Mouse (Mus musculus) heart, adult 9 months (tissue): ENCODE data around the gene Furin.

Experiments used
- DNase-seq, 2 experiments: peaks; one replicate each; pipeline ENCODE4 v3.0.0; 2022; ENCODE audit warnings: low spot score in 2 of 2

Gene Furin

DNA sequence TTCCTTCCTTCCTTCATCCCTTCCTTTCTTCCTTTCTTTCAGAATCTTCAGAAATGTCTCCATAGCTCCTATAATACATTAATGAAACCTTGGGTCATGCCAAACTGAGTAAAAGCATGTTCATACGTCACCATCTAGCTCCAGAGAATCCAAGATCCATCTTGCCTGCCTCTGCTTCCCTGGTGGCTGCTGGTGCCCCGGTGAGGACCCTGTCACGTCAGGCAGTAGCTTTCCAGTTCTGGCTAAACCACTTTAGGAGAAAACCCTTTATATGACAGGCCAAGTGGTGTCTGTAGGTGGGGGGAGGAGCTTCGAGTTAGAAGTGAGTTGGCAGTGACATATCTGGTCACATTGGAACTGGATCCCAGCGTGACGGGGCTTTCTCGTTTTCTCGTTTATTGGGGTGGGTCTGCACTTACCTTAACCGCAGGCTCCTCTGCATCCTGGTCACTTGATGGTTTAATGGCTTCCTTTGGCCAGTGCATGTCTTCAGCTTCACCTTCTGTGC lies at the start of gene Furin:
Furin (minus strand) TSS at position 249 of the 508 bp plus-strand sequence.
- DNase-seq = no peak

DNA sequence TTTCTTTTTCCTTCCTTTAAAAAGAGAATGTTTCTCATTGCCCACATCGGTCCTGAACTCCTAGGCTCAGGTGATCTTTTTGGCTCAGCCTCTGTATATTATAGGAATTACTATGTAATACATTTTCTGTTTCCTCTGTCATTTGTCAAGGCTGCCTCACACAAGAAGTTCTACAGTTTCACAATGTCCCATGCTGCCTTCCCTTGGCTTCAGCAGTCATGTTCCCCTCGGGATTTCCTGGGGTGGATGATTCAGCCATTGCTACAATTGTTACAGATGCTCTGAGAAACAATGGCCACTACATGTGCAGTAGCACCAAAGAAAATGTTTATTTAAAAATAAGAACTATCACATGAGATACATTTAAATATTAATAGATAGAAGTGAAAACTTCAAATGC lies 49.5 kb upstream of the Furin start:
- peak; percentile 45 to 48 for DNase-seq

GRCm38 (mm10) chr7:80453997-80454396 lies 48.8 kb upstream of the Furin start:
- DNase-seq = no peak

GRCm38 (mm10) chr7:80453121-80453520 lies 47.9 kb upstream of the Furin start:
- no peak for DNase-seq

DNA sequence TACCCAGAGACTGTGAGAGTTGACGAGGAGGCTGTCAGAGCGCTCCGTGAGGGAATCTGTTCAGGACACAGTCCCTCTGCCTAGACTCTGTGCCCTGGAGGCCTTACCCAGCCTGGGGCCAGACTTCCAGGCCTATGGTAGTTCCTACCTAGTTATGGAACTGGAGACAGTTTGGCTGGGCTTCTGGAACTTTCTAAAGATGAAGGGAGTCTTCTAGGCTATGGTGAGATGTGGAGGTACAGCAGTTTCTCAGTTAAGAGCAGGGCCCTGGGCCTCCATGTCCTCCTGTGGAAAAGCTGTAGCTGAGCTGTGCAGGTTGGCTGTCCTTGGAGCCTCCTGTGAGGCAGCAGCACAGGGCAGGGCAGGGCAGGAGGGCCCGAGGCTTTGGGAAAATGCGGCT lies 47.0 kb upstream of the Furin start:
- DNase-seq = no peak

DNA sequence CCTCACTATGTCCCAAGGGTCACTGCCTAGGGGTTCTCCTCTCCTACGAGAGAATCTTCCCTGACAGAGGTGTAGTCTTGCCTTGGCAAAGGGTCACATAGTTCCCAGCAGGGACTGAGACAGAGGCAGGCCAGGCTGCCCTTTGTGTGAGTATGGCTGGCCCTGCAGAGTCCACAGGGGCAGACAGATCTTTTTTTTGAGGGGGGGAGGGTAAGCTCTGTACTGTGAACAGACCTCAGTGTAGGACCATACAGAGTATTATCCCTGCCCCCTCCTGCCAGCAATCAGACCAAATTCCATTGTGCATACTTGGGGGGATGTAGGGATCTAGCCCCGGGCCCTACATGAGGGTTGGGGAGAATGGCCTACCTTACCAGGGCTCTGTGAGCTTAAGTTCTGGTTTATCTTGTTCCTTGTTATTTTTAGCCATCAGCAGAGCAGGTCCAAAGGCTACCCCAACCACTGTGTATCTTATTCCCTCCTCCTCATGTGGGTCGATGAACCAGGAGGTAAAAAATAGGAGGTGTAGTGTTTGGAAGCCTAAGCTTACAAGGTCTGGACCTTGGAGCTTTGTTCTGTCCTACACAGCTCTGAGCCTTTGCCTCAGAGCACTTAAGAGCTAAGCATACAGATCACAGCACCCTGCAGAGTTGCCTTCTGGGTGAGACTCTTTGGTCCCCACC lies 46.5 kb upstream of the Furin start:
- no peak for DNase-seq

- no peak for DNase-seq
Measured at GRCm38 (mm10) chr7:80450354-80450753, 45.1 kb upstream of the Furin start.

GRCm38 (mm10) chr7:80449620-80450091 lies 44.4 kb upstream of the Furin start:
- no peak for DNase-seq

- no peak for DNase-seq
Measured at GRCm38 (mm10) chr7:80447336-80447735, 42.1 kb upstream of the Furin start.

- no peak for DNase-seq
Measured at GRCm38 (mm10) chr7:80446221-80446878, 41.1 kb upstream of the Furin start.

GRCm38 (mm10) chr7:80445492-80445891 lies 40.3 kb upstream of the Furin start:
- DNase-seq = peak; percentile 62 to 81

DNA sequence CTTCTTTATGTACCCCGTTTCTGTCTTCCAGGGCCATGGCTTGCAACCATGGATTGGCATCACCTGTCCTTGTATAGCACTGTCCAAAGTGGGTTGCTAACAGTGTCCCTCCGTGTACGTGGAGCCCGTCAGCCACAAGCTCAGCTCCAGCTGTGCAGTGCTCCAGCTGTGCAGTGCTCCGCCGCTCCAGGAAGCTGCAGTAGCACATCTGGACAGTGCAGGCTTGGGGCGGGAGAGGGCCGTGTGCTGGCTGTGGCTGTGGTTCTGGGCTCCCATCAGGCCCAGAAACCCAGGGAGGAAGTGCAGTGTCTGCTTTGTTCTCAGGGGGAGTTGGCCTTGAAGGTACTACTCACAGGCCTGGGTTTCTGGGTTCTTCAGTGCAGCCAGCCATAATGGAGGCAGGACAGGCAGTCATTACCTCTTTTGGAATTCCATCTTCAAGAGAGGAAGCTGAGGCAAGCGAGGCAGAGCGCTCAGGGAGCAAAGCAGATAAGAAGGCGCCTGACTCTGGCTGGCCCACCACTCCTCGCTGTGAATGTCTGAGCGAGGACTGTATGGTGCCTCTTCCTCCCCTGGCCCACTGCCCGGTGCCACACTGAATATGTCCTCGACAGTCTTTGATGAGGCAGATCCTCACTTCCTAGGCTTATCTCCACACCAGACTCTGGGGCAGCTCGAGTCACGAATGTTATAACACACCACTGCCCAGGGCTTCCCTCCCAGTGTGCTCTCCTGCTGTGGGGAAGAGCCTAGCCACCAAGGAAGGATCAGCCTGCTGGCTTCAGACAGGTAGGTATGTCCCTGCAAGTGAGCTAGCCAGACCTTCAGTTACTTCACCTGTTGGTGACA lies 39.4 kb upstream of the Furin start:
- no peak for DNase-seq

- DNase-seq = no peak
Measured at GRCm38 (mm10) chr7:80443124-80443523, 37.9 kb upstream of the Furin start.

DNA sequence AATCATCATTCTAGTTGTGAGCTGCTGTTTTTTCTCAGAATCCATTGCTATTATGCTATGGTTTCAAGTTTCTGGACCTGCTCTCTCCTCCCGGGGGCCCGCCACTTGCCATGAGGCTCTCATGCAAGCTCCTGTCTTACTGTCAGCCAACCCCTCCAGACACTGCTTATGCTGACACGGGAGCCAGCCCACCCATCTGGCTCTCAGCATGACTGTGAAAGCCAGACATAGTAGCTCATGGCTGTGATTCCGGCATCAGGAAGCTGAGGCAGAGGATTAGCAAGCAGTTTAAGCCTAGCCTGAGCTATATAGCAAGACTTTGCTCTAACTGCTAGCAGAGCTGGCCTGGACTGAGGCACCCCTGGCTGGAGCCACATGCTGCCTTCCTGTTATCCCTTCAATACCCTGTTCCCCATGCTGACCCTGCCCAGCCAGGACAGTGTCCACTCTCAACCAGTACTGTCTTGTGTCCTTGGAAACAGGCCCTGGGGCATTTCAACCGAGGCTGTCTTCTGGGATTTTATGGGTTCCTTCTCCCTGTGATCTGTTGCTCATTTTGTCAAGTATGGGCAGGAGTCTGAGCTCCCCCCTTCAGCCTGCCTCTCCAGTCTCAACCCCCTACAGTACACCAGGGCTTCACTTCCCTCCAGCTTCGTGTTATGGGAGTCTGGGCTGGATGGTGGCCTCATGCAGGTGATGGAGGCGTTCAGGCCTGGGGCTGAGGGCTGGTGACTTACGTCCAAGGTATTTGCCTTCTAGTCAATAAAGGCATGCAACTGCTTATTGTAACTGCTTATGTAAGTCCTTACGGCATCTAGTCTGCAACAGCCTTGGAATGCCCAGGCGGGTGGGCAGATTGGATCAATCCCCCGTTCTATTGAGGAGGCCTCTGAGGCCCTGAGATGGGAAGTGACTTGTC lies 37.0 kb upstream of the Furin start:
- no peak for DNase-seq

DNA sequence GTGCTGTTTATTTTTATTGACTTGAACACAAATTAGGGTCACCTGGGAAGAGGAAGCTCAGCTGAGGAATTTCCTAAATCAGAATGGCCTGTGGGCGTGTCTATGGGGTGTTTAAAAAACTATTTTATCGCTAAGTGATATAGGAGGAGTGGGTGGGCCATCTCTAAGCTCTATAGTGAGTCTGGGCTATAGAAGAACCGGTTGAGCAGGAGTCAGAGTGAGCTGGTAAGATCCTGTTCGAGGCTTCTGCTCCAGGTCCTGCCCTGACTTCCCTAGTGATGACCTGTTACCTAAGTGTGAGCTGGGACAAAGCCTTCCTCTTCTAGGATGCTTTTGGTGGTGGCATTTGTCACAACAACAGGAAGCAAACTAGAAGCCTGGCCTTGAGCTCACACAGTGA lies 35.4 kb upstream of the Furin start:
- DNase-seq = no peak

GRCm38 (mm10) chr7:80439789-80440488 lies 34.7 kb upstream of the Furin start:
- peak in 1 of 2 experiments; percentile 63 for DNase-seq

DNA sequence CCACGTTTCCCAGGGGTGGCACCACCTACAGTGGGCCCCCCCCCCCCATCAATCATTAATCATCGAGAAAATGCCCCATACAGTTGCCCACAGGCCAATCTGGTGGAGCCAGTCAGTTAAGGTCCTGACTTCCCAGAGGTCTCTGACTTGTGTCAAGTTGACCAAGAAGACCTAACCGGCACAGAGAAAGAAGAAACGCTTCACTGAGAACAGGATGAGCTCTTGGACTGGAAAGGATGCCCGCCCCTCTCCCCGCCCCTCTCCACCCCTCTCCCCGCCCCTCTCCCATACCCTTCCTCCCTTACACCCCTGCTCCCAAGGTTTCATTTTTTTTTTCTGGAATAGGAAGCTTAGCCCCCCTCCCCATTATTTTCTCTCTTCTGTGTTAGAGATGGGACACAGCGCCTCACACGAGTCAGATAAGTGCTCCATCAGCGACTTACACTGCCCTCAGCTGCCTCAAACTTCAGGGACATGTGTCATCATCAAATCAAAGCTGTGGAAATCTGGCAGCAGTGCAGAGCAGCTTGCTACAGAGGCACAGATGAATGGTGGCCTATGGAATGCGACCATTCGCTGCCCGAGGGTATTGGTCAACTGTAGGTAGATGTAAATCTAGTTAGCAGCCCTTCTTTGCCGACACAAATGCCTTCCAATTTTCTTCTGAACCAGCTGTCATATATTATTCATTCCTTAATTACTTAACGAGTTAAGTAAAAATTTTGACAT lies 34.0 kb upstream of the Furin start:
- DNase-seq = no peak

- no peak for DNase-seq
Measured at GRCm38 (mm10) chr7:80436571-80436970, 31.3 kb upstream of the Furin start.

DNA sequence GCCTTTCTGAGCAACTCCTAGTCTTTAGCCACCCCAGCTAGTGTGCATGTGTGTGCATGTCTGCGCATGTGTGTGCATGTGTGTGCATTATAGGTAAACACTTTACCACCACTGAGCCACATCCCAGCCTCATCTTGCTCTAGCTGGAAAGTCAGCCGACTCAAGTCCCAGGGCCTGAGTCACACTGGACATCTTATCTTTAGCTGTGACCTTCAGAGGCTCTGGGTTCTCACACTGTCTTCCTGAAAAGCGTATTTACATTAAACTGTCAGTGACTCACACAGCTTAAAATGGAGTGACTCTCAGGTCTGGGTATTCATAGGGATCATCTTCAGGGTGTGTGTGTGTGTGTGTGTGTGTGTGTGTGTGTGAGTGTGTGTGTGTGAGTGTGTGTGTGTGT lies 30.4 kb upstream of the Furin start:
- DNase-seq = no peak

- DNase-seq = no peak
Measured at GRCm38 (mm10) chr7:80429661-80430060, 24.4 kb upstream of the Furin start.
